Mouse (Mus musculus) CH12.LX (cell line): ENCODE data around the gene Rab40c. TPM values are rescaled to one million over a fixed set of nuclear protein-coding genes. Genes with fewer than 3 reads are reported as not detected.

Experiments used
- DNase-seq: peaks from one replicate; pipeline ENCODE4 v3.0.0-alpha.2; 2013; ENCODE audit errors: extremely low read depth
- H3K27ac ChIP-seq: 2 replicates; pipeline ENCODE4 v1.5.1; 2012; ENCODE audit warnings: low read depth, mild to moderate bottlenecking, control low read depth, moderate library complexity; ENCODE audit not compliant: insufficient read depth
- H3K27me3 ChIP-seq: replicated peaks from 2 replicates; pipeline ENCODE3; 2012; ENCODE audit warnings: inconsistent platforms
- H3K36me3 ChIP-seq, 2 experiments: replicated peaks in 1 of 2; 2 replicates each; pipeline versions ENCODE3 to v1.6.1; 2012; ENCODE audit warnings: inconsistent platforms in 1 of 2, low read length in 1 of 2, mild to moderate bottlenecking in 1 of 2, mixed read lengths in 1 of 2, moderate library complexity in 1 of 2; ENCODE audit not compliant: control insufficient read depth in 1 of 2, insufficient read depth in 1 of 2
- H3K4me1 ChIP-seq, 2 experiments: 2 replicates each; pipeline ENCODE4 v1.6.1; 2012; ENCODE audit warnings: inconsistent platforms in 1 of 2, moderate library complexity in 1 of 2; ENCODE audit not compliant: insufficient read depth in 2 of 2, control insufficient read depth in 1 of 2
- H3K4me2 ChIP-seq: 2 replicates; pipeline ENCODE4 v1.6.1; 2012; ENCODE audit warnings: low read depth, mild to moderate bottlenecking, control low read depth; ENCODE audit not compliant: poor library complexity, insufficient read depth, severe bottlenecking
- H3K4me3 ChIP-seq, 3 experiments: fragments of 150-350 bp in 1 of 3; sonication (generic) in 1 of 3; replicated peaks in 1 of 3; 2 replicates each; pipeline versions ENCODE3 to v1.5.1; 2011 to 2012; ENCODE audit warnings: low read depth in 2 of 3, low read length in 2 of 3, mild to moderate bottlenecking in 2 of 3, moderate library complexity in 2 of 3, control low read depth in 1 of 3, improper control_type of control experiment in 1 of 3, inconsistent platforms in 1 of 3, mixed read lengths in 1 of 3; ENCODE audit not compliant: poor library complexity in 1 of 3
- H3K79me2 ChIP-seq: replicated peaks from 2 replicates; pipeline ENCODE4 v1.6.1; 2012; ENCODE audit warnings: mild to moderate bottlenecking, moderate library complexity; ENCODE audit not compliant: control insufficient read depth, poor library complexity, insufficient read depth, severe bottlenecking; ENCODE audit errors: extremely low read depth
- H3K9ac ChIP-seq: 2 replicates; pipeline ENCODE4 v1.6.1; 2012; ENCODE audit warnings: low read depth, mild to moderate bottlenecking, control low read depth, moderate library complexity; ENCODE audit not compliant: insufficient read depth
- H3K9me3 ChIP-seq: replicated peaks from 2 replicates; pipeline ENCODE3; 2012; ENCODE audit warnings: low read length, inconsistent platforms, mixed read lengths
- CHD1 ChIP-seq: IDR thresholded peaks from 2 replicates; pipeline ENCODE4 v1.6.1; 2012; ENCODE audit warnings: low read depth, low read length, improper control_type of control experiment, inconsistent platforms
- CHD2 ChIP-seq: IDR thresholded peaks from 2 replicates; pipeline ENCODE4 v1.6.1; 2011; ENCODE audit warnings: low read length, improper control_type of control experiment
- ELF1 ChIP-seq: IDR thresholded peaks from 2 replicates; pipeline ENCODE4 v1.6.1; 2014; ENCODE audit warnings: low read depth, mild to moderate bottlenecking, inconsistent platforms, low read length, improper control_type of control experiment
- HCFC1 ChIP-seq: IDR thresholded peaks from 2 replicates; pipeline ENCODE4 v1.6.1; 2012; ENCODE audit warnings: low read depth, mild to moderate bottlenecking, inconsistent platforms, low read length, improper control_type of control experiment
- MAX ChIP-seq: IDR thresholded peaks from 2 replicates; pipeline ENCODE4 v1.6.1; 2011; ENCODE audit warnings: low read length, improper control_type of control experiment
- MEF2A ChIP-seq: IDR thresholded peaks from 2 replicates; pipeline ENCODE4 v1.6.1; 2014; ENCODE audit warnings: low read depth, mild to moderate bottlenecking, inconsistent platforms, low read length, improper control_type of control experiment, borderline replicate concordance
- NRF1 ChIP-seq: IDR thresholded peaks from 2 replicates; pipeline ENCODE4 v1.6.1; 2014; ENCODE audit warnings: low read depth, mild to moderate bottlenecking, inconsistent platforms, low read length, improper control_type of control experiment, moderate library complexity
- SIN3A ChIP-seq: IDR thresholded peaks from 2 replicates; pipeline ENCODE4 v1.6.1; 2012; ENCODE audit warnings: low read length, improper control_type of control experiment, inconsistent platforms
- SMC3 ChIP-seq: IDR thresholded peaks from 2 replicates; pipeline ENCODE4 v1.6.1; 2011; ENCODE audit warnings: low read depth, low read length, improper control_type of control experiment
- TCF12 ChIP-seq: IDR thresholded peaks from 2 replicates; pipeline ENCODE4 v1.6.1; 2014; ENCODE audit warnings: low read depth, mild to moderate bottlenecking, inconsistent platforms, low read length, improper control_type of control experiment
- UBTF ChIP-seq: IDR thresholded peaks from 2 replicates; pipeline ENCODE4 v1.6.1; 2012; ENCODE audit warnings: low read depth, mild to moderate bottlenecking, inconsistent platforms, low read length, improper control_type of control experiment, moderate library complexity
- ZC3H11A ChIP-seq: IDR thresholded peaks from 2 replicates; pipeline ENCODE4 v1.6.1; 2012; ENCODE audit warnings: low read depth, mild to moderate bottlenecking, inconsistent platforms, low read length, improper control_type of control experiment
- ZMIZ1 ChIP-seq: IDR thresholded peaks from 2 replicates; pipeline ENCODE4 v1.6.1; 2012; ENCODE audit warnings: low read depth, mild to moderate bottlenecking, inconsistent platforms, low read length, improper control_type of control experiment
- dilution Hi-C: fragments of 300-500 bp; cut with MboI; formaldehyde crosslinking; loops from 2 replicates; pipeline ENCODE4 v1.14.3; 2020; ENCODE audit warnings: low sequenced_read_pairs; ENCODE audit not compliant: extremely low pct_unique_long_range_greater_than_20kb, extremely low pct_ligation_motif_present
- in situ Hi-C: fragments of 300-500 bp; cut with MboI; formaldehyde crosslinking; loops from 3 replicates; pipeline ENCODE4 v1.14.3; 2019; ENCODE audit warnings: low sequenced_read_pairs, low pct_ligation_motif_present, low pct_unique_long_range_greater_than_20kb, mixed read lengths
- polyA plus RNA-seq: library from polyadenylated mRNA; unstranded; fragments of >175 nt; gene quantifications from 2 replicates; pipeline ENCODE4 v1.2.1, GENCODE M21; 2012; ENCODE audit warnings: low read depth; ENCODE audit not compliant: insufficient read length
- total RNA-seq, 2 experiments: library from RNA; depleted of rRNA; stranded (reverse); fragments of 300-350 nt in 1 of 2; fragments of >200 nt in 1 of 2; gene quantifications; 2 replicates each; pipeline ENCODE4 v1.2.3; 2012 to 2014

The Rab40c gene
- total RNA-seq (2012; rRNA removed) (6.6 and 8.0 TPM in 2 replicates), total RNA-seq (2014; rRNA removed) (7.9 and 9.2 TPM in 2 replicates), polyA plus RNA-seq (14.4 and 14.8 TPM in 2 replicates)

DNA sequence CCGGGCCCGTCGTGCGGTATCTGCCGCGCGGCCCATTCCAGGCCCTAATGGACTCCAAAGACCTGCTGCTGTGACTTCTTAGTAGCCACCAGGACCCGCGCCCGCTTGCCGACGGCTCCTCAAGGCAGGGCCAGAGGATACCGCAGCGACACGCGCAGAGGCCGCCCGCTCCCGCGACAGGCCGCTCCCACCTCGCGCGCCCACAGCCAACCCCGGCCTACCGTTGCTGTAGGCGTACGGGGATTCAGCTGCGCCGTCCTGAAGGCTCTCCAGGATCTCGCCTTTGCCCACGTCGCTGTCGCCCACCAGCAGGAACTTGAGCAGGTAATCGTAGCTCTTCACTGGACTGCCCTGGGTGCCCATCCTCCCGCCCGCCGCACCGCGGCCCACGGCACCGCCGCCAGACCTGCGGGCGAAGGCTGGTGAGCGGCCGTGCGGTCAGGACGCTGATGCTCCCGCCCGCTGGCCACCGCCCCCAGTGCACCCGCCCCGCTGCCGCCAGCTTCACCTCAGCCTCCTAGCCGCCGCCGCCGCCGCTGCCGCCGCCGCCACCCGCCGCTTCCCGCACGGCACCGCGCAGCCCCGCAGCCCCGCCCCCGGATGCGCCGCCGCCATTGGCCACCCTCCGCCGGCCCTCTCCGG is at the start of gene Rab40c:
TSS of gene Rab40c (minus strand) at position 584 of the 642 bp plus-strand sequence.
- peak within 1 kb of the TSS; percentile 82 for H3K9ac ChIP-seq
- peak within 1 kb of the TSS; percentile 82 to 99 (median 95) for H3K4me3 ChIP-seq
- no peak for TF ChIP-seq ZMIZ1
- TF ChIP-seq NRF1, result peak; percentile 54; the same call in 1 of the 2 replicates
- no peak for TF ChIP-seq ELF1
- TF ChIP-seq CHD1, result no peak
- peak; percentile 41; the same call in 1 of the 2 replicates for TF ChIP-seq SIN3A
- peak; percentile 19; the same call in 1 of the 2 replicates for TF ChIP-seq HCFC1
- no peak for TF ChIP-seq UBTF
- peaks cover 22% of the 10 kb centered on the region for H3K79me2 ChIP-seq
- no peak for DNase-seq
- peak within 1 kb of the TSS; percentile 86 for H3K27ac ChIP-seq
- no peaks in the 10 kb centered on the region for H3K9me3 ChIP-seq
- peaks cover 15 to 48% of the 10 kb centered on the region in 2 experiments for H3K4me1 ChIP-seq
- in situ Hi-C loops (loop anchor here (5.0 kb wide), 1 partner anchor 37 kb away; the partner anchor contains the start of gene Wfikkn1), dilution Hi-C loops (no loop called here)
- peaks cover 8 to 46% of the 10 kb centered on the region in 2 experiments for H3K36me3 ChIP-seq
- no peaks in the 10 kb centered on the region for H3K27me3 ChIP-seq
- peak within 1 kb of the TSS; percentile 84 for H3K4me2 ChIP-seq

DNA sequence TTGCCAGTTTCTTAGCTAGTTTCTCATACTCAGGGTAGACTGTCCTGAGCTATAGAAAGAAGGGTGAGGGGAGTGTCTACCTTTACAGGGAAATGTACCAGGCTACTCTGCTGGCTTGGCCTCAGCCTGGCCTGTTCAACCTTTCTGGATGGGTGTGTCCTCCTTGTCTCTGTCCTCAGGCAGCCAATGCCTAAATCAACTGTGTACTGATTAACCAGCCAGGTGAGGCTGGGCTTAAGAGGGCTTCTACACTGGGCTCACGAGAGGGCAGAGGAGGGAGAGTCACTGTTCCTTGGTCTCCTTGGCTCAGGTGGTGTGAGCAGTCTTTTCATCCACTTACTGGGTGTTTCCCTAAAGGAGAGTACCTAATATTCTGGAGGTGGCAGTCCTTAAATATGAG is 48.6 kb upstream of the Rab40c start:
- in situ Hi-C loops (no loop called here), dilution Hi-C loops (no loop called here)
- Histone ChIP-seq H3K9me3 (no peaks in the 10 kb centered on the region), H3K4me2 (no peak overlapping the region), H3K79me2 (0 out of 2 replicates have a peak, but pooled peaks cover 2% of the 10 kb centered on the region), H3K36me3 (peaks cover 10 to 46% of the 10 kb centered on the region in 2 experiments), H3K9ac (no peak overlapping the region), H3K4me1 (peaks cover 25 to 34% of the 10 kb centered on the region in 2 experiments), H3K27ac (no peak overlapping the region), H3K27me3 (no peaks in the 10 kb centered on the region), H3K4me3 (no peak overlapping the region)
- TF ChIP-seq NRF1 (no peak), CHD2 (no peak), MEF2A (no peak), SMC3 (no peak), ZC3H11A (no peak), TCF12 (no peak), MAX (no peak), UBTF (no peak)
- no peak for DNase-seq
